In genomic region chr19:5337975-5338374, GRCm38 (mm10) we compare ENCODE assay signal across 8 mouse cellular contexts.
A peak's percentile ranks its signal among the peaks of the same experiment; 100 is the strongest.
DNase-seq lines count a peak whose midpoint lies in the region.

No protein-coding gene starts in this region.

- DNase-seq in 3T3-L1 (ENCODE audit: low read depth, low spot score) (peak; percentile 97), ES-CJ7 (ENCODE audit: low read depth, low spot score) (peak; percentile 86)
- peak; percentile 72 for DNase-seq in c-Kit-positive CD71-positive TER-119-positive erythroid progenitor cells, embryonic 14.5 days (ENCODE audit: low spot score)
- DNase-seq in frontal cortex, postnatal 25 days (ENCODE audit: low spot score in 2 of 2) = peak; percentile 61 to 69
- DNase-seq in kidney, postnatal 36 days = peak; percentile 80 to 93
- peak; percentile 69 to 76 for DNase-seq in lung, adult 18-20 months
- peak; percentile 50 for DNase-seq in right cerebral cortex, postnatal 25 days
- peak; percentile 61 to 73 for DNase-seq in urinary bladder, postnatal 36 days (ENCODE audit: low spot score in 2 of 2)

Comparison
In these comparisons a context has a peak if more than half of its experiments do, and no peak if none do; other contexts are left out.
1. Peak in every context shown above with its lines: DNase-seq.